Mouse (Mus musculus) frontal cortex, adult 2 months (tissue): ENCODE data around the gene Tex46. TPM values are rescaled to one million over a fixed set of nuclear protein-coding genes. Genes with fewer than 3 reads are reported as not detected.

Experiments used
- DNase-seq, 2 experiments: peaks; one replicate each; pipeline ENCODE4 v3.0.0; 2022; ENCODE audit warnings: low spot score in 1 of 2; ENCODE audit errors: extremely low spot score in 1 of 2
- polyA plus RNA-seq: library from polyadenylated mRNA; depleted of rRNA; stranded (reverse); fragments of >200 nt; gene quantifications from 2 replicates; pipeline ENCODE4 v1.2.3, GENCODE M21; 2012

The Tex46 gene
- polyA plus RNA-seq, 1 experiment, result not detected

- DNase-seq, result no peak
Measured at GRCm38 (mm10) chr4:136626590-136626989, 16.4 kb downstream of the Tex46 start.

- DNase-seq, result peak in 1 of 2 experiments; percentile 51
Measured at GRCm38 (mm10) chr4:136631237-136631994, 21.2 kb downstream of the Tex46 start.

GRCm38 (mm10) chr4:136635995-136636394, 25.8 kb downstream of the Tex46 start:
- DNase-seq, result no peak

DNA sequence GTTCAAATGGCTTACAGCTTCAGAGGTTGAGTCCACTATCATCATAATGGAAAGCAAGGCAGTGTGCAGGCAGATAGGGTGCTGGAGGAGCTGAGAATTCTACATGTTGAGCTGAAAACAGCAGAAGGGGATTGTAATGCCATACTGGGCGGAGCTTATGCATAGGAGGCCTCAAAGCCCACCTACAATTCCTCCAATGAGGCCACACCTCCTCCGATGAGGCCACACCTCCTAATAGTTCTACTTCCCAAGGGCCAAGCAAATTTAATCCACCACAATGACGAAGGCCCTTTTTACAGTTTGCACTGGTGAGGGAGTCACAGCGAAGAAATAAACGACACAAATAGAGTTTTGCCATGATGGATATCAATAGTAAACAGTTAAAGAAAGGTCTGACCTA, 26.3 kb downstream of the Tex46 start:
- no peak for DNase-seq

DNA sequence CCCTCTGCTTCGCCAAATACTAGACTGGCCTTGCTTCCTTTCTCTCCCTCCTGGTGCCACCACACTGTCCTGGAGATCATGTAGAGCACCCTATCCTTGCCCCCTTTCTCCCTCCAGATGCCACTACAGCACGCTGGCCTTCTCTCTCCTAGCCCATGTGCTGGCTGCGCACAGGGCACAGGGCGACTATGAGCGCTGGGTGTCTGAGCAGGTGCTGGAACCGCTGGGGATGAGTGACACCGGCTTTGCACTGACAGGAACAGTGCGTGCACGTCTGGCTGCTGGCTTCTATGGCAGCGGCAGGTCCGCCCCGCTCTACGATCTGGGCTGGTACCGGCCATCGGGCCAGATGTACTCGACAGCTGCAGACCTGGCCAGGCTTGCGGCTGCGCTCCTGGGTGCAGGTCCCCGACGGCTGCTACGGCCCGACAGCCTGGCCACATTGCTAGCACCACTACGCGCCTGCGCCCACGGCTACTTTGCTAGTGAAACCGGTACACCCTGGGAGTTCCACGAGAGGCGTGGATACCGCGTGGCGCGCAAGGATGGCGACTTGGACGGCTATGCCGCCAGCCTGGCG, 26.8 kb downstream of the Tex46 start:
- DNase-seq, result no peak

DNA sequence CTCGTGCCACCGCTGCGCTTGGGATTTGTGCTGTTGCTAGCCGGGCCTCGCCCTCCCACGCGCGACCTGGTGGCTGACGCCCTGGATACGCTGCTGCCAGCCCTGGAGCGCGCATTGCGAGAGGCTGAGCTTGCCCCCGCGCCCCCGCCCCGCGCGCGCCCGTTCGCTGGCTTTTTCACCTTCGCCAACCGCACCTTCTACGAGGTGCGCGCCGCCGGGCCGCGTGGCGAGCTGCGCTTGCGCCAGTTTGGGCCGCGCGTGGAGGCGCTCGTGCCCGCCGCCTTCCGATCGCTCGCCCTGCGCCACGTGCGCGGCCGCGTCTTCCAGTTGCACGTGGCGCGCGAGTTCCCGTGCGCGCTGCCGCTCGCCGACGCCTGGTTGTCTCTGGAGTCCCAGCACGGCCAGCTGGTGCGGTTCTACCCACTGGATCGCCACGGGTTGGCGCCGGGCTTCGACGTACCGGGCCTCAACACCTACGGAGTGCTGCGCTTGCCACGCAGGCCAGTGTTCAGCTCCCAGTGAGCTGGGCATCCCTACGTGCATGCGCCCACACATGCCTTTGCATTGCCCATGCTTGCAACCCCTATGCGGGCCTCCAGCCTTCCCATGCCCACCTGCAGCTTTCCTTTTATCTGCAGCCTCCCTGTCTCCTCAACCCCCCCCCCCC, 27.5 kb downstream of the Tex46 start:
- peak; percentile 53 to 77 for DNase-seq

- DNase-seq, result no peak
Measured at GRCm38 (mm10) chr4:136638230-136638750, 28.1 kb downstream of the Tex46 start.

DNA sequence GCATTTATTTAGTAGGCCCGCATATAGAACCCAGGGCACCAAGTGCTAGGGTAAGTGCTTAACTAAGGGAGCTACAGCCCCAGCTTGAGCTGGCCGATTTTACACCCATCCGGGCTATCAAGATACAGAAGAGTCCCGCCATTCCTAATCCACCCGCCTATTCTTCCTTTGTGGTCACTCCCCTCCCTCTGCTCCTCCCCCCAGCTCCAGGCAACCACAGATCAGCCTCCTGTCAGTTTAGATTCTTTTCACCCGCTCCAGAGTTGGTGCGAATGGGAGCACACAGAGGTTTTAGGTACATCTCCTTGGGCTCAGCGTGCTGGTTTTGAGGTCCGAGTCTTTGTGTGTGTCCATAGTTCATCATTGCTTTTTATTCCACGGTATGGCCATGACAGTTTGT, 28.7 kb downstream of the Tex46 start:
- DNase-seq, result no peak

DNA sequence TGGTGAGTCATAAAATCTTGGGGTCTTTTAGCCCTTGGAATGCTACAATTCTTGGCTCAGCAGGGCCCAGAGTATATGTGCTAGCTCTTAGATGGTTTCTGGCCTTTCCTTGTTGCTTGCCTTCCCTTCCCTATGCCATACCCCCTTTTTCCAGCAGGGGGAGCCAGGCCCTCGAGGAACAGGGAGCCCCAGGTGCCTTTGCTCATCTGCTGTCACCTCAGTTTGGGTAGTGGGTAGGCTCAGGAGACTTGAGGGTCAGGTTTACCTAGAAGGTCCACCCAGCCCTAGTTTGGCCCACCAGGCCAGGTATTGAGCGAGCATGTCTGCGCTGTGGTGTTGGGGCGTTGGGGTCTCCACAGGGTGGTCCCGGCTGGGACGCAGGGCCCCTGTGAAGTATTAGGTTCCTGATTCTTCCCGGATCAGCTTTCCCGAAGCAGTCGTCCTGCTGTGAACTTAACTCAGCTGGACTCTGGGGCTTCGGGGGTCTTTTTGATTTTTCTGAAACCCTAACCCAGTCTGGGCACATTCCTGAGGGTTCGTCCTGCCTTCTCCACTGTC, 38.8 kb downstream of the Tex46 start:
- DNase-seq, result peak; percentile 57 to 96

- DNase-seq, result peak in 1 of 2 experiments; percentile 24
Measured at GRCm38 (mm10) chr4:136649480-136650196, 39.4 kb downstream of the Tex46 start.

DNA sequence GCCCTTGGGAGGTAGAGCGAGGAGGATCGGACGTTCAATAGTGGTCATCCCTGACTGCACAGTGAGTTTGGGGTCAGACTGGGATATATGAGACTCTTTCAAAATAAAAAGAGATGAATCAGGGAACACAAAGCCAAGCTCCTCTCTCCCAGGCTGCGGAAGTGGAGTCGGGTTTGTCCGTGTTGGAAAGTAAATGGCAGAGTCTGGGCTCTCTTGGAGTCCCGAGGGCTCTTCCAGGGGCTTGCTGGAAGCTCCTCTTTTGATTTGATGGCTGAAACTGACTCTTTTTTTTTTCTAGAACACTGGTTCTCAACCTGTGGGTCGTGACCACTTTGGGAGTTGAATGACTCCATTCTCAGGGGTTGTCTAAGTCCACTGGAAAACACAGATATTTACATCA, 40.0 kb downstream of the Tex46 start:
- DNase-seq, result no peak

GRCm38 (mm10) chr4:136651357-136651811, 41.1 kb downstream of the Tex46 start:
- peak in 1 of 2 experiments; percentile 44 for DNase-seq

DNA sequence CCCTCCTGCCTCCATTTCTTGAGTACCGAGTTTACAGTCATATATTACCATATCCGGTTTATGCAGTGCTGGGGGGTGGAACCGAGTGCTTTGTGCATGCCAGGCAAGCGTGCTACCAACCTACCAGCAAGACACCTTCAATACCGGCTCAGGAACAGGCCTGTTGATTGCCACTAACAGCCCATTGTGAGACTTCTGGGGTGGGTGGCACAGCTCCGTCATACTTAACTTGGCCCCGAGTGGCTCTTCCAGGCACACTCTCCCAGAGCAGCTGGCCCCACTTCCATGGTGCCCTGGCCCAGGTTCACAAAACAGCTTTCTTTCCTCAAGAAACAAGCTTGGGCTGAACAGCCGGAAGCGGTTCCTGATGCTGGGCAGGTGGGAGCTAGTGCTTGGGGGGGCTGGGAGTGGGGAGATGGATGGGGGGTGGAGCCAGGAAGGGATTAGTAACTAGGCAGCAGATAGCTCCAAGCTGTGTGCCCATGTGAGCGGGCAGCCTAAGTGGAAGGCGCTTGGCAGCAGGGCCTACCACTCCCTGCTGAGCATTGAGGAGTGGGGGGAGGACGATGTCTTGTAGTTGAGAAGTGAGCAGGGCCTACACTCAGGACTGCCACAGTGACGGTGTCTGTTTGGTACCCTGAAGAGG, 41.8 kb downstream of the Tex46 start:
- DNase-seq, result peak in 1 of 2 experiments; percentile 38

DNA sequence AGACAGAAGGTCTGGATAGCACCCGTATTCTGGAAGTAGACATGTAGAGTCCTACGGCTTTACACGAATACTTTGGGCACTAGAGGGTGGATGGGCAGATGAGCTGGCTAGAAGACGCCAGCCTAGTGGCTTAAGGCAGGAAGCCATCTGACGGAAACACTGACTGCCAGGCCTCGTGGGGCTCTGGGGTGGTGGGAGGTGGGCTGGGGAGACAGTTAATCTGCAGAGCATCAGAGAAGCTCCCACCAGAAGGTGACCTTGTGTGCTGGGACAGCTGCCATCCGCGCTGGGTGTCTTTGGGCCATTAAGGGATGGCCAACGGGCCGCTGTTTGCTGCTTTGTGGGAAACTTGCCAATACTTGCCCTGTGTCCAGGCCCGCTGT, 42.3 kb downstream of the Tex46 start:
- no peak for DNase-seq

DNA sequence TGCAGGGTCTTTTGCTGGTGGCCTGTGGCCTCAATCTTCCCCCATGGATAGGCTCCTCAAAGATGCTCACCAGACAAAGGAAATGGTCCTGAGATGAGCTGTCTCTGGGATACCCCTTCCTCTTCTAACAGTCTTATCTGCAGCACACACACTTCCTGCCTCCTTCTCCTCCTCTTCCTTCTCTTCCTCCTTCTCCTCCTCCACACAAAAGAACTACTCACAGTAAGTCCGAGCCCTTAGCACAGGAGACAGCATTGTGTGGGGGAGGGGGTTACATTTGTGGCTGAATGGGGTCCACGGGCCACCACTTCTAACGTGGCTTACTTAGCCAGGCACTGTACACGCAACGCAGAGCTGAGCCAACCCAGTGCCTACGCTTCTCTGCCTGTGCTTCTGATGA, 42.8 kb downstream of the Tex46 start:
- DNase-seq, result no peak

- no peak for DNase-seq
Measured at GRCm38 (mm10) chr4:136653692-136654234, 43.5 kb downstream of the Tex46 start.

DNA sequence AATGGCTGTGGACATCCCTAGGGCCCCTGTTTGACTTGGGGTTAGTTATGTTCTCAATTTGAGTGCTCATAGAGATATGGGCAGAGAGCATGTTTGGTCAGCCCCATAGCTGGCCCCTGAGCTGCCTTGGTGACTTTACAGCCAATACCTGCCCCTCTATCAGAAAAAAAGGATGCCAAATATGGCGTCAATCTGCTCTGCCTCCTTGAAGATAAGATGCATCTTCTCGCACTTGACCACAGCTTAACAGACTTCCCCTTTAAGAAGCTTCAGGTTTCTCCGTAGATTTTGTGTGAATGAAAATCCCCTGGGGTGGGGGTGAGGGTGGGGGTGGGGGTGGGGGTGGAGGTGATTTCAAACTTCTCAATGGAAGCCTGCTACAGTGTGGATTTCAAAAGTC, 47.7 kb downstream of the Tex46 start:
- no peak for DNase-seq
